Mouse (Mus musculus) adrenal gland, postnatal 25 days (tissue): ENCODE data around the gene Apoc3. TPM values are rescaled to one million over a fixed set of nuclear protein-coding genes. Genes with fewer than 3 reads are reported as not detected.

Experiments
- DNase-seq: peaks from one replicate; pipeline ENCODE4 v3.0.0; 2021; ENCODE audit warnings: mixed read lengths
- total RNA-seq: library from RNA; stranded (reverse); gene quantifications from 2 replicates; pipeline ENCODE4 v1.2.3, GENCODE M21; 2021

Gene Apoc3
- total RNA-seq, 1 experiment from 2014 or later, result 2.2 TPM

GRCm38 (mm10) chr9:46230450-46230975 lies 4.9 kb downstream of the Apoc3 start:
- no peak for DNase-seq

- peak; percentile 82 for DNase-seq
These were observed 5.6 kb downstream of the Apoc3 start for GRCm38 (mm10) chr9:46229573-46230449.

- DNase-seq, result no peak
These were observed 6.9 kb downstream of the Apoc3 start, which contains the start of gene Apoa1 for GRCm38 (mm10) chr9:46228491-46228890. Gene Apoa1 (plus strand): TSS chr9:46228580.

GRCm38 (mm10) chr9:46227064-46227614 lies 8.3 kb downstream of the Apoc3 start:
- no peak for DNase-seq

GRCm38 (mm10) chr9:46224945-46225660 lies 10.3 kb downstream of the Apoc3 start:
- no peak for DNase-seq

GRCm38 (mm10) chr9:46224101-46224500 lies 11.3 kb downstream of the Apoc3 start:
- DNase-seq, result no peak

GRCm38 (mm10) chr9:46223090-46223489 lies 12.3 kb downstream of the Apoc3 start:
- DNase-seq, result no peak

- no peak for DNase-seq
These were observed 17.3 kb downstream of the Apoc3 start for GRCm38 (mm10) chr9:46218176-46218575.

GRCm38 (mm10) chr9:46216744-46217470 lies 18.5 kb downstream of the Apoc3 start:
- DNase-seq, result no peak

- no peak for DNase-seq
These were observed 19.8 kb downstream of the Apoc3 start for GRCm38 (mm10) chr9:46215338-46216322.

GRCm38 (mm10) chr9:46214946-46215337 lies 20.5 kb downstream of the Apoc3 start:
- no peak for DNase-seq

GRCm38 (mm10) chr9:46214276-46214675 lies 21.2 kb downstream of the Apoc3 start:
- DNase-seq, result no peak

- DNase-seq, result no peak
These were observed 25.0 kb downstream of the Apoc3 start for GRCm38 (mm10) chr9:46210473-46210872.

- DNase-seq, result peak; percentile 50
These were observed 26.9 kb downstream of the Apoc3 start for GRCm38 (mm10) chr9:46208401-46208974.

GRCm38 (mm10) chr9:46207501-46207869 lies 28.0 kb downstream of the Apoc3 start:
- DNase-seq, result no peak

GRCm38 (mm10) chr9:46206834-46207500 lies 28.5 kb downstream of the Apoc3 start:
- no peak for DNase-seq

GRCm38 (mm10) chr9:46199609-46200008 lies 35.8 kb downstream of the Apoc3 start:
- DNase-seq, result no peak

- no peak for DNase-seq
These were observed 36.5 kb downstream of the Apoc3 start for GRCm38 (mm10) chr9:46198936-46199335.

GRCm38 (mm10) chr9:46198461-46198860 lies 37.0 kb downstream of the Apoc3 start:
- no peak for DNase-seq

GRCm38 (mm10) chr9:46196699-46197169 lies 38.7 kb downstream of the Apoc3 start:
- no peak for DNase-seq
